ENCODE assay signal across 10 mouse cellular contexts in the genomic region with DNA sequence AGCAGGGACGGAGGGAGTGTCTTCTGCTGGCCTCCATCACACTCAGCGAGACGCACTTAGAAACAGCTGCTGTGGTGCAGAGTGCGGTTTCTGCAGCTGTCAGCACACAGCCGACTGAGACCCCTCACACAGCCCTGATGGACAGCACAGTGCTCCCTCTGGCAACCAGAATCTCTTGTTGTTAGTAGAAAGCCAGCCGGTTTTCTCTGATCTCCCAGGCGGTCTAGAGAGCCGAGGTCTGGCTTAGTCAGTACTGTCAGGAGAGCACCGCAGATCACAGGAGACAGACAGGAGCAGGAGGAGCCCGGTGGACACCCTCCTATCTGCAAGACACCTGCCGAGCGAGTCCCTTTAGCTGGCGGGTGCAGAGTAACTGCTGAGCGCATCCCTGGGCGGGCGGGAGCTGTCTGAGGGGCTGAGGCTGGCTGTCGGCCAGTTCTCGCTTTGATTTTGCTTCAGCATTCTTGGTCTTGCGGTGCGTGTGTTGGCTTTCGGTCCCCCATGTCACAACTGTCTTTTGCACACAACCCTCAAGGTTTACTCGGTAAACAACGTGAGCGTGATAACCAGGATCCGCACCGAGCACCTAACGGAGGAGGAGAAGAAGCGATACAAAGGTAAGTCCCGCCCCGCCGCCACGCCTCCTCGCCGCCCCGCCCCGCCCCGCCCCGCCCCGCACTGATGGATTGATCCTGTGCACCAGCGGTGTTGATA. TPM values are rescaled to one million over a fixed set of nuclear protein-coding genes. Genes with fewer than 3 reads are reported as not detected.
A peak's percentile ranks its signal among the peaks of the same experiment; 100 is the strongest.
DNase-seq lines count a peak whose midpoint lies in the region; ATAC-seq and TF ChIP-seq lines count a peak whose summit lies in the region.
"Had no signal": no experiment of that assay in that cellular context is flagged by ENCODE, and none has a peak within 500 bp of the region (broad histone marks: within the 10 kb centered on the region; RNA-seq: fewer than 3 reads in every experiment).

No protein-coding gene starts in this region.

- no peak overlapping the region for H3K9ac ChIP-seq in heart, postnatal 0 days (replicated peaks; ENCODE audit: low read depth, low read length)
- peak overlapping the region; percentile 45 for H3K9ac ChIP-seq in forebrain, embryonic 15.5 days (replicated peaks)
- H3K9ac ChIP-seq in liver, postnatal 0 days (replicated peaks) = no peak overlapping the region

- H3K27ac ChIP-seq in heart, postnatal 0 days (ENCODE audit: low read depth) = no peak overlapping the region
- peak overlapping the region; percentile 82 for H3K27ac ChIP-seq in forebrain, embryonic 15.5 days (replicated peaks)
- H3K27ac ChIP-seq in liver, postnatal 0 days (ENCODE audit: low read depth) = peak overlapping the region; percentile 48; the same call in 1 of the 2 replicates

- peak overlapping the region; percentile 29 for H3K4me3 ChIP-seq in heart, postnatal 0 days (ENCODE audit: low read depth, low read length)
- peak overlapping the region; percentile 44 for H3K4me3 ChIP-seq in forebrain, embryonic 15.5 days
- peak overlapping the region; percentile 34 for H3K4me3 ChIP-seq in liver, postnatal 0 days (ENCODE audit: low read depth, low read length)

- no peaks in the 10 kb centered on the region for H3K9me3 ChIP-seq in heart, postnatal 0 days (replicated peaks; ENCODE audit: control insufficient read depth, low read length)
- H3K9me3 ChIP-seq in forebrain, embryonic 15.5 days = no peaks in the 10 kb centered on the region
- H3K9me3 ChIP-seq in liver, postnatal 0 days (ENCODE audit: low read length) = no peaks in the 10 kb centered on the region

- 27% methylated on average over 40 of the region's 40 CpGs for WGBS in heart, postnatal 0 days
- WGBS in forebrain, embryonic 15.5 days = 4% methylated on average over 40 of the region's 40 CpGs
- 58% methylated on average over 40 of the region's 40 CpGs for WGBS in liver, postnatal 0 days (ENCODE audit: insufficient replicate concordance)

- intact Hi-C loops in heart, postnatal 25 days (cut with DNase I) = no loop called here

- no peaks in the 10 kb centered on the region for H3K27me3 ChIP-seq in heart, postnatal 0 days (ENCODE audit: control insufficient read depth, insufficient read depth, low read length)
- H3K27me3 ChIP-seq in forebrain, embryonic 15.5 days = no peaks in the 10 kb centered on the region
- H3K27me3 ChIP-seq in liver, postnatal 0 days (ENCODE audit: insufficient read depth, low read length) = no peaks in the 10 kb centered on the region
- H3K27me3 ChIP-seq: Patski had no signal

- DNase-seq in heart, postnatal 0 days (ENCODE audit: low spot score) = no peak
- DNase-seq in heart, postnatal 25 days (ENCODE audit: low spot score) = no peak
- peak; percentile 68 for DNase-seq in cerebellum, adult 11-12 months
- DNase-seq in liver, postnatal 0 days = peak; percentile 72
- peak; percentile 38 for DNase-seq in testis, postnatal 14 days (ENCODE audit: low spot score)
- DNase-seq in MN1 (ENCODE audit: low spot score) = no peak
- DNase-seq in gastrocnemius, adult 8-10 months (ENCODE audit: low spot score in 2 of 2) = no peak

- ATAC-seq in heart, postnatal 0 days (ENCODE audit: insufficient read depth, low read depth) = peak; percentile 45
- peak; percentile 78 for ATAC-seq in forebrain, embryonic 15.5 days (replicated peaks)
- peak; percentile 70 for ATAC-seq in liver, postnatal 0 days
- ATAC-seq: Patski had no signal

- H3K4me2 ChIP-seq in heart, postnatal 0 days (ENCODE audit: low read depth, low read length) = peak overlapping the region; percentile 59
- peak overlapping the region; percentile 67 for H3K4me2 ChIP-seq in forebrain, embryonic 15.5 days (replicated peaks)
- peak overlapping the region; percentile 62 for H3K4me2 ChIP-seq in liver, postnatal 0 days (ENCODE audit: low read depth, low read length)

- no peak for TF ChIP-seq EP300 in heart, postnatal 0 days (IDR thresholded peaks at IDR 0.05; ENCODE audit: low read depth)
- no peak for TF ChIP-seq EP300 in liver, postnatal 0 days (IDR thresholded peaks at IDR 0.05; ENCODE audit: low read depth)

- H3K36me3 ChIP-seq in heart, postnatal 0 days (replicated peaks; ENCODE audit: control insufficient read depth, insufficient read depth, low read length) = peaks cover 67% of the 10 kb centered on the region
- H3K36me3 ChIP-seq in forebrain, embryonic 15.5 days = peaks cover 61% of the 10 kb centered on the region
- peaks cover 64% of the 10 kb centered on the region for H3K36me3 ChIP-seq in liver, postnatal 0 days (replicated peaks; ENCODE audit: insufficient read depth, low read length)

- no peak for TF ChIP-seq CTCF in heart, postnatal 0 days (IDR thresholded peaks at IDR 0.05; ENCODE audit: low read depth)
- no peak for TF ChIP-seq CTCF in liver, postnatal 0 days (IDR thresholded peaks at IDR 0.05; ENCODE audit: low read depth)

- H3K4me1 ChIP-seq in heart, postnatal 0 days (ENCODE audit: control insufficient read depth, insufficient read depth) = peaks cover 20% of the 10 kb centered on the region
- peaks cover 23% of the 10 kb centered on the region for H3K4me1 ChIP-seq in forebrain, embryonic 15.5 days
- peaks cover 20% of the 10 kb centered on the region for H3K4me1 ChIP-seq in liver, postnatal 0 days (ENCODE audit: insufficient read depth)

RNA-seq across cellular contexts. Expression of gene Git2, which starts 21.1 kb away (rescaled TPM):
- total RNA-seq in heart, postnatal 0 days (2014; rRNA removed; ENCODE audit: low replicate concordance) = 37.7 and 53.3 TPM in 2 replicates
- polyA plus RNA-seq in heart, postnatal 0 days (2015; fragmentation: Nextera tagmentation; extraction: Ambion mirVana) = 21.1 and 21.5 TPM in 2 replicates
- 10 to 100 TPM; 29.1 to 37.9 TPM for total RNA-seq in heart, postnatal 25 days (2021)
- 46.6 and 52.5 TPM in 2 replicates for polyA plus RNA-seq in forebrain, embryonic 15.5 days (2015; fragmentation: Nextera tagmentation; extraction: Ambion mirVana)
- 10.5 and 11.1 TPM in 2 replicates for polyA plus RNA-seq in liver, postnatal 0 days (2015; fragmentation: Nextera tagmentation; extraction: Ambion mirVana)
- total RNA-seq in gastrocnemius, adult 8-10 months (2022) = 10 to 100 TPM; 12.7 to 19.4 (median 16.6) TPM

RNA-seq across cellular contexts. Expression of gene Ankrd13a, which starts 22.0 kb away (rescaled TPM):
- total RNA-seq in heart, postnatal 0 days (2014; rRNA removed; ENCODE audit: low replicate concordance) = 42.8 and 43.8 TPM in 2 replicates
- 19.7 and 23.8 TPM in 2 replicates for polyA plus RNA-seq in heart, postnatal 0 days (2015; fragmentation: Nextera tagmentation; extraction: Ambion mirVana)
- 10 to 100 TPM; 31.3 to 35.2 TPM for total RNA-seq in heart, postnatal 25 days (2021)
- polyA plus RNA-seq in forebrain, embryonic 15.5 days (2015; fragmentation: Nextera tagmentation; extraction: Ambion mirVana) = 31.4 and 32.8 TPM in 2 replicates
- polyA plus RNA-seq in liver, postnatal 0 days (2015; fragmentation: Nextera tagmentation; extraction: Ambion mirVana) = 26.7 TPM in 2 replicates
- total RNA-seq in gastrocnemius, adult 8-10 months (2022) = 10 to 100 TPM; 12.8 to 15.7 (median 14.4) TPM

RNA-seq across cellular contexts. Expression of gene 1500011B03Rik, which starts 26.8 kb away (rescaled TPM):
- 31.3 and 49.2 TPM in 2 replicates for total RNA-seq in heart, postnatal 0 days (2014; rRNA removed; ENCODE audit: low replicate concordance)
- polyA plus RNA-seq in heart, postnatal 0 days (2015; fragmentation: Nextera tagmentation; extraction: Ambion mirVana) = 35.3 and 37.2 TPM in 2 replicates
- 1 to 10 TPM; 5.1 to 5.7 TPM for total RNA-seq in heart, postnatal 25 days (2021)
- polyA plus RNA-seq in forebrain, embryonic 15.5 days (2015; fragmentation: Nextera tagmentation; extraction: Ambion mirVana) = 215 and 218 TPM in 2 replicates
- polyA plus RNA-seq in liver, postnatal 0 days (2015; fragmentation: Nextera tagmentation; extraction: Ambion mirVana) = 31.2 and 32.5 TPM in 2 replicates
- 1 to 10 TPM; 2.1 to 6.2 (median 3.1) TPM for total RNA-seq in gastrocnemius, adult 8-10 months (2022)

RNA-seq across cellular contexts. Expression of gene 4930519G04Rik, which starts 57.0 kb away (rescaled TPM):
- not detected in 2 replicates for total RNA-seq in heart, postnatal 0 days (2014; rRNA removed; ENCODE audit: low replicate concordance)
- not detected in 2 replicates for polyA plus RNA-seq in heart, postnatal 0 days (2015; fragmentation: Nextera tagmentation; extraction: Ambion mirVana)
- not detected for total RNA-seq in heart, postnatal 25 days (2021)
- polyA plus RNA-seq in forebrain, embryonic 15.5 days (2015; fragmentation: Nextera tagmentation; extraction: Ambion mirVana) = not detected in 2 replicates
- not detected in 2 replicates for polyA plus RNA-seq in liver, postnatal 0 days (2015; fragmentation: Nextera tagmentation; extraction: Ambion mirVana)
- total RNA-seq in gastrocnemius, adult 8-10 months (2022) = not detected
- total RNA-seq: left cerebral cortex, postnatal 10 days had no signal

Comparison
In these comparisons a context has a peak if more than half of its experiments do, and no peak if none do; other contexts are left out.
1. DNase-seq: peak in cerebellum, adult 11-12 months (single experiment), liver, postnatal 0 days (single experiment) and testis, postnatal 14 days (single experiment); none in heart, postnatal 0 days (single experiment), heart, postnatal 25 days (single experiment), MN1 (single experiment) and gastrocnemius, adult 8-10 months (0 of 2).
2. Peak in every context shown above with its lines, with median percentiles within 50 percentile points of each other: ATAC-seq, H3K4me2 ChIP-seq and H3K4me3 ChIP-seq.